Mouse (Mus musculus) lung, postnatal 0 days (tissue): ENCODE measurements around the gene Col4a3.

Experiments used
- CTCF ChIP-seq: IDR thresholded peaks from 2 replicates; pipeline ENCODE4 v1.5.1; 2016; ENCODE audit warnings: antibody characterized with exemption, mild to moderate bottlenecking
- EP300 ChIP-seq: IDR thresholded peaks from 2 replicates; pipeline ENCODE4 v1.6.1; 2016; ENCODE audit warnings: antibody characterized with exemption, mild to moderate bottlenecking, control low read depth

DNA sequence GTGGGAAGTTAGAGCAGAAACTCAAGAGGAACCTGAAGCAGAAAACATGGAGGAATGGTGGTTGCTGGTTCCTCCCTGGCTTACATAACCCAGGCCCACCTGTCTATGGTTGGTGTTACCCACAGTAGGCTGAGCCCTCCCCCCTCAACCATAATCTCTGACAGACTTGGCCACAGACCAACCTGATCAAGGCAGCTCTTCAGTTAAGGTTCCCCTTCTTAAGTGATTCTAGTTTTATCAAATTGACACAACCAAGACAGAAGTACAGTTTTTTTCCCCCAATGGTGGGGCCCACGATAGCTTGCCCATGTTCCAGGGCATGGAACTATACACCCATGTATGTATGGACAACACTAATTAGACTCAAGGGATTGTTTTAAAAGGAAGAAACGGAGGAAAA lies 100.1 kb downstream of the Col4a3 start:
- TF ChIP-seq EP300: no peak
- no peak for TF ChIP-seq CTCF
